Mouse (Mus musculus): ENCODE measurements at regions not wholly inside any gene's neighbourhood (a gene's known extent, or its start where the extent isn't known, plus 50 kb on each side); places are given as distances from the start of the nearest gene placed in this dataset.

GRCm38 (mm10) chr1:161301348-161302075, 50.5 kb upstream of the Prdx6 start:
- Histone ChIP-seq H3K4me2 (ENCODE audit: low read length) (no peak overlapping the region), H3K4me3 (ENCODE audit: low read depth, low read length) (no peak overlapping the region), H3K9me3 (replicated peaks; ENCODE audit: control insufficient read depth, low read length) (no peaks in the 10 kb centered on the region), H3K9ac (ENCODE audit: low read length) (no peak overlapping the region), H3K4me1 (ENCODE audit: control insufficient read depth, insufficient read depth, low read length) (no peaks in the 10 kb centered on the region), H3K36me3 (ENCODE audit: control insufficient read depth, insufficient read depth, low read length) (no peaks in the 10 kb centered on the region), H3K27me3 (replicated peaks; ENCODE audit: control insufficient read depth, insufficient read depth, low read length) (no peaks in the 10 kb centered on the region), H3K27ac (ENCODE audit: low read depth, low read length) (no peak overlapping the region)
- DNase-seq (ENCODE audit: low spot score) (no peak), ATAC-seq (no peak)
- WGBS, result 40% methylated on average over 3 of the region's 3 CpGs

GRCm38 (mm10) chr1:161306772-161307499, 55.9 kb upstream of the Prdx6 start:
- 81% methylated on average over 5 of the region's 5 CpGs for WGBS
- DNase-seq (ENCODE audit: low spot score) (no peak), ATAC-seq (no peak)
- no peaks in the 10 kb centered on the region for H3K4me1 ChIP-seq (ENCODE audit: control insufficient read depth, insufficient read depth, low read length)
- no peak overlapping the region for H3K27ac ChIP-seq (ENCODE audit: low read depth, low read length)
- no peaks in the 10 kb centered on the region for H3K27me3 ChIP-seq (replicated peaks; ENCODE audit: control insufficient read depth, insufficient read depth, low read length)
- H3K36me3 ChIP-seq (ENCODE audit: control insufficient read depth, insufficient read depth, low read length), result no peaks in the 10 kb centered on the region
- H3K4me3 ChIP-seq (ENCODE audit: low read depth, low read length), result no peak overlapping the region
- no peak overlapping the region for H3K4me2 ChIP-seq (ENCODE audit: low read length)
- no peaks in the 10 kb centered on the region for H3K9me3 ChIP-seq (replicated peaks; ENCODE audit: control insufficient read depth, low read length)
- no peak overlapping the region for H3K9ac ChIP-seq (ENCODE audit: low read length)

GRCm38 (mm10) chr1:161309269-161309668, 58.2 kb upstream of the Prdx6 start:
- Histone ChIP-seq H3K36me3 (ENCODE audit: control insufficient read depth, insufficient read depth, low read length) (no peaks in the 10 kb centered on the region), H3K4me2 (ENCODE audit: low read length) (no peak overlapping the region), H3K27me3 (replicated peaks; ENCODE audit: control insufficient read depth, insufficient read depth, low read length) (no peaks in the 10 kb centered on the region), H3K9me3 (replicated peaks; ENCODE audit: control insufficient read depth, low read length) (no peaks in the 10 kb centered on the region), H3K27ac (ENCODE audit: low read depth, low read length) (no peak overlapping the region), H3K4me3 (ENCODE audit: low read depth, low read length) (no peak overlapping the region), H3K4me1 (ENCODE audit: control insufficient read depth, insufficient read depth, low read length) (no peaks in the 10 kb centered on the region), H3K9ac (ENCODE audit: low read length) (no peak overlapping the region)
- ATAC-seq, result no peak
- no peak for DNase-seq (ENCODE audit: low spot score)
- 86% methylated on average over 3 of the region's 3 CpGs for WGBS

GRCm38 (mm10) chr1:161314078-161314477, 63.1 kb upstream of the Prdx6 start:
- Histone ChIP-seq H3K9ac (ENCODE audit: low read length) (no peak overlapping the region), H3K4me1 (ENCODE audit: control insufficient read depth, insufficient read depth, low read length) (no peaks in the 10 kb centered on the region), H3K4me2 (ENCODE audit: low read length) (no peak overlapping the region), H3K4me3 (ENCODE audit: low read depth, low read length) (no peak overlapping the region), H3K27me3 (replicated peaks; ENCODE audit: control insufficient read depth, insufficient read depth, low read length) (no peaks in the 10 kb centered on the region), H3K9me3 (replicated peaks; ENCODE audit: control insufficient read depth, low read length) (no peaks in the 10 kb centered on the region), H3K27ac (ENCODE audit: low read depth, low read length) (no peak overlapping the region), H3K36me3 (ENCODE audit: control insufficient read depth, insufficient read depth, low read length) (no peaks in the 10 kb centered on the region)
- WGBS, result 74% methylated on average over 19 of the region's 19 CpGs
- ATAC-seq (no peak), DNase-seq (ENCODE audit: low spot score) (no peak)

- no peaks in the 10 kb centered on the region for H3K4me1 ChIP-seq (ENCODE audit: control insufficient read depth, insufficient read depth, low read length)
- no peak overlapping the region for H3K4me3 ChIP-seq (ENCODE audit: low read depth, low read length)
- H3K9ac ChIP-seq (ENCODE audit: low read length), result no peak overlapping the region
- H3K27ac ChIP-seq (ENCODE audit: low read depth, low read length), result no peak overlapping the region
- H3K9me3 ChIP-seq (replicated peaks; ENCODE audit: control insufficient read depth, low read length), result no peaks in the 10 kb centered on the region
- no peaks in the 10 kb centered on the region for H3K36me3 ChIP-seq (ENCODE audit: control insufficient read depth, insufficient read depth, low read length)
- WGBS, result 96% methylated on average over 6 of the region's 6 CpGs
- no peak for ATAC-seq
- no peak overlapping the region for H3K4me2 ChIP-seq (ENCODE audit: low read length)
- no peaks in the 10 kb centered on the region for H3K27me3 ChIP-seq (replicated peaks; ENCODE audit: control insufficient read depth, insufficient read depth, low read length)
- DNase-seq (ENCODE audit: low spot score), result no peak
These were observed 70.7 kb upstream of the Prdx6 start for GRCm38 (mm10) chr1:161321675-161322074.

GRCm38 (mm10) chr1:161329218-161329617, 66.0 kb upstream of the Tnfsf4 start:
- Histone ChIP-seq H3K9ac (ENCODE audit: low read length) (no peak overlapping the region), H3K4me2 (ENCODE audit: low read length) (no peak overlapping the region), H3K27ac (ENCODE audit: low read depth, low read length) (no peak overlapping the region), H3K4me3 (ENCODE audit: low read depth, low read length) (no peak overlapping the region), H3K27me3 (replicated peaks; ENCODE audit: control insufficient read depth, insufficient read depth, low read length) (no peaks in the 10 kb centered on the region), H3K4me1 (ENCODE audit: control insufficient read depth, insufficient read depth, low read length) (no peaks in the 10 kb centered on the region), H3K36me3 (ENCODE audit: control insufficient read depth, insufficient read depth, low read length) (no peaks in the 10 kb centered on the region), H3K9me3 (replicated peaks; ENCODE audit: control insufficient read depth, low read length) (no peaks in the 10 kb centered on the region)
- ATAC-seq (no peak), DNase-seq (ENCODE audit: low spot score) (no peak)
- 73% methylated on average over 1 of the region's 1 CpGs for WGBS

GRCm38 (mm10) chr1:161333151-161333550, 62.1 kb upstream of the Tnfsf4 start:
- no peak for DNase-seq (ENCODE audit: low spot score)
- no peak for ATAC-seq
- Histone ChIP-seq H3K4me1 (ENCODE audit: control insufficient read depth, insufficient read depth, low read length) (no peaks in the 10 kb centered on the region), H3K9me3 (replicated peaks; ENCODE audit: control insufficient read depth, low read length) (no peaks in the 10 kb centered on the region), H3K27ac (ENCODE audit: low read depth, low read length) (no peak overlapping the region), H3K27me3 (replicated peaks; ENCODE audit: control insufficient read depth, insufficient read depth, low read length) (no peaks in the 10 kb centered on the region), H3K4me3 (ENCODE audit: low read depth, low read length) (no peak overlapping the region), H3K36me3 (ENCODE audit: control insufficient read depth, insufficient read depth, low read length) (no peaks in the 10 kb centered on the region), H3K9ac (ENCODE audit: low read length) (no peak overlapping the region), H3K4me2 (ENCODE audit: low read length) (no peak overlapping the region)
- WGBS, result 78% methylated on average over 3 of the region's 3 CpGs

GRCm38 (mm10) chr1:161345111-161345510, 50.1 kb upstream of the Tnfsf4 start:
- H3K27ac ChIP-seq (ENCODE audit: low read depth, low read length), result no peak overlapping the region
- H3K27me3 ChIP-seq (replicated peaks; ENCODE audit: control insufficient read depth, insufficient read depth, low read length), result no peaks in the 10 kb centered on the region
- DNase-seq (ENCODE audit: low spot score) (peak; percentile 5), ATAC-seq (no peak)
- 53% methylated on average over 2 of the region's 2 CpGs for WGBS
- H3K36me3 ChIP-seq (ENCODE audit: control insufficient read depth, insufficient read depth, low read length), result no peaks in the 10 kb centered on the region
- H3K4me1 ChIP-seq (ENCODE audit: control insufficient read depth, insufficient read depth, low read length), result no peaks in the 10 kb centered on the region
- H3K9ac ChIP-seq (ENCODE audit: low read length), result no peak overlapping the region
- no peak overlapping the region for H3K4me2 ChIP-seq (ENCODE audit: low read length)
- H3K9me3 ChIP-seq (replicated peaks; ENCODE audit: control insufficient read depth, low read length), result no peaks in the 10 kb centered on the region
- H3K4me3 ChIP-seq (ENCODE audit: low read depth, low read length), result no peak overlapping the region

Data from forebrain, embryonic 14.5 days (tissue).